Mouse (Mus musculus): Measurements from ENCODE around the gene Copz2. TPM values are rescaled to one million over a fixed set of nuclear protein-coding genes. Genes with fewer than 3 reads are reported as not detected.
"Not testable (repeated sequence)": the region's sequence is repeated elsewhere in the genome, so short reads cannot be mapped to it uniquely, and the experiment has no call there.

Copz2 gene
- 72.9 and 77.0 TPM in 2 replicates for polyA plus RNA-seq (2012; rRNA removed)

- no peak for DNase-seq (ENCODE audit: low read depth)
These were observed at the start of gene Copz2 for GRCm38 (mm10) chr11:96849681-96850467. Gene Copz2 (plus strand): TSS chr11:96849870.

- DNase-seq (ENCODE audit: low read depth): no peak
These were observed 44.1 kb upstream of the Copz2 start for GRCm38 (mm10) chr11:96805606-96806005.

- DNase-seq (ENCODE audit: low read depth): no peak
These were observed 41.6 kb upstream of the Copz2 start for GRCm38 (mm10) chr11:96808066-96808465.

GRCm38 (mm10) chr11:96809562-96810235 is 40.0 kb upstream of the Copz2 start:
- no peak for DNase-seq (ENCODE audit: low read depth)

- DNase-seq (ENCODE audit: low read depth): not testable (repeated sequence)
These were observed 38.5 kb upstream of the Copz2 start for GRCm38 (mm10) chr11:96811188-96811587.

- no peak for DNase-seq (ENCODE audit: low read depth)
These were observed 36.2 kb upstream of the Copz2 start for GRCm38 (mm10) chr11:96813455-96813854.

- DNase-seq (ENCODE audit: low read depth): no peak
These were observed 35.8 kb upstream of the Copz2 start for GRCm38 (mm10) chr11:96813920-96814319.

- no peak for DNase-seq (ENCODE audit: low read depth)
These were observed 35.2 kb upstream of the Copz2 start for GRCm38 (mm10) chr11:96814443-96814842.

- no peak for DNase-seq (ENCODE audit: low read depth)
These were observed 33.8 kb upstream of the Copz2 start for GRCm38 (mm10) chr11:96815895-96816294.

- DNase-seq (ENCODE audit: low read depth): no peak
These were observed 33.2 kb upstream of the Copz2 start for GRCm38 (mm10) chr11:96816494-96816893.

GRCm38 (mm10) chr11:96816979-96817378 is 32.7 kb upstream of the Copz2 start:
- no peak for DNase-seq (ENCODE audit: low read depth)

GRCm38 (mm10) chr11:96818128-96818710 is 31.5 kb upstream of the Copz2 start:
- no peak for DNase-seq (ENCODE audit: low read depth)

- no peak for DNase-seq (ENCODE audit: low read depth)
These were observed 27.7 kb upstream of the Copz2 start for GRCm38 (mm10) chr11:96821956-96822355.

- DNase-seq (ENCODE audit: low read depth): no peak
These were observed 26.8 kb upstream of the Copz2 start for GRCm38 (mm10) chr11:96822675-96823470.

GRCm38 (mm10) chr11:96823471-96823837 is 26.2 kb upstream of the Copz2 start:
- DNase-seq (ENCODE audit: low read depth): no peak

GRCm38 (mm10) chr11:96823880-96824782 is 25.5 kb upstream of the Copz2 start:
- DNase-seq (ENCODE audit: low read depth): no peak

- no peak for DNase-seq (ENCODE audit: low read depth)
These were observed 24.7 kb upstream of the Copz2 start for GRCm38 (mm10) chr11:96824783-96825495.

- no peak for DNase-seq (ENCODE audit: low read depth)
These were observed 23.2 kb upstream of the Copz2 start for GRCm38 (mm10) chr11:96826481-96826880.

- no peak for DNase-seq (ENCODE audit: low read depth)
These were observed 22.5 kb upstream of the Copz2 start for GRCm38 (mm10) chr11:96827062-96827581.

GRCm38 (mm10) chr11:96827917-96828316 is 21.8 kb upstream of the Copz2 start:
- no peak for DNase-seq (ENCODE audit: low read depth)
